Mouse (Mus musculus) heart, embryonic 10.5 days (tissue): ENCODE measurements around the gene Nudt8. TPM values are rescaled to one million over a fixed set of nuclear protein-coding genes. Genes with fewer than 3 reads are reported as not detected.
"Not testable (repeated sequence)": the region's sequence is repeated elsewhere in the genome, so short reads cannot be mapped to it uniquely, and the experiment has no call there.

Experiments used
- DNase-seq: peaks from one replicate; pipeline ENCODE4 v3.0.0-alpha.2; 2017; ENCODE audit warnings: low spot score
- H3K27ac ChIP-seq: fragments of 300-500 bp; sonication (generic); 2 replicates; pipeline ENCODE4 v1.5.1; 2016; ENCODE audit warnings: mild to moderate bottlenecking
- H3K27me3 ChIP-seq: fragments of 300-500 bp; sonication (generic); 2 replicates; pipeline ENCODE4 v1.6.1; 2016; ENCODE audit warnings: mild to moderate bottlenecking; ENCODE audit not compliant: poor library complexity, insufficient read depth, severe bottlenecking
- H3K36me3 ChIP-seq: fragments of 300-500 bp; sonication (generic); 2 replicates; pipeline ENCODE4 v1.6.1; 2016; ENCODE audit warnings: mild to moderate bottlenecking, moderate library complexity
- H3K4me1 ChIP-seq: fragments of 300-500 bp; sonication (generic); 2 replicates; pipeline ENCODE4 v1.6.1; 2016; ENCODE audit warnings: mild to moderate bottlenecking
- H3K4me3 ChIP-seq: fragments of 300-500 bp; sonication (generic); 2 replicates; pipeline ENCODE4 v1.5.1; 2016; ENCODE audit warnings: mild to moderate bottlenecking, moderate library complexity
- H3K9me3 ChIP-seq: fragments of 300-500 bp; sonication (generic); 2 replicates; pipeline ENCODE4 v1.6.1; 2016; ENCODE audit warnings: mild to moderate bottlenecking, moderate library complexity
- WGBS: fragments of 180-500 bp; shearing (Covaris S2); methylation state at CpG from one replicate; pipeline ENCODE4 v1.1.7; 2016; 5-methylcytosine and 5-hydroxymethylcytosine counted together
- polyA plus RNA-seq: library from polyadenylated mRNA; unstranded; fragments of >200 nt; fragmentation: Nextera tagmentation; extraction: Ambion mirVana; gene quantifications from 2 replicates; pipeline ENCODE4 v1.2.1, GENCODE M21; 2016

Nudt8 gene
- polyA plus RNA-seq, 1 experiment from 2014 or later = 40.2 TPM

DNA sequence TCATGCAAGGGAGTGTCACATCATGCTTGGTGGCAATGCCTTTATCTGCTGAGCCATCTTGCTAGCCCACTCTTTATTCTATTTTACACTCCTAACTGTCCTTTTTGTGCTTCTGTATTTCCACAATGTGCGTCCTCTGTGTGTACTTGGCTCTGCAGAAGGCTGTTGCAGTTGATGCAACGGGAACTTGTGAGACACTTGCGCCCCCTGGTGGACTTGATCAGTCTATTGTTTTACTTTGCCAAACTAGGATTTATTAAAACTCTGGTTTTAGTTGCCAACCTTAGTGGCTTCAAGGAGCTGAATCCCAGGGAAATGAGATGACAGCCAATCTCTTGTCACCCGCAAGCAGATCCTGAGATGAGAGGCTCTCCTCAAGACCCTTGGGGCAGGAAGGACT lies 47.5 kb downstream of the Nudt8 start:
- WGBS = 21% methylated on average over 4 of the region's 4 CpGs
- no peak overlapping the region for H3K27ac ChIP-seq
- H3K36me3 ChIP-seq = no peaks in the 10 kb centered on the region
- H3K4me1 ChIP-seq = 0 out of 2 replicates have a peak, but pooled peaks cover 7% of the 10 kb centered on the region
- no peaks in the 10 kb centered on the region for H3K27me3 ChIP-seq
- H3K9me3 ChIP-seq = no peaks in the 10 kb centered on the region
- no peak overlapping the region for H3K4me3 ChIP-seq
- no peak for DNase-seq

DNA sequence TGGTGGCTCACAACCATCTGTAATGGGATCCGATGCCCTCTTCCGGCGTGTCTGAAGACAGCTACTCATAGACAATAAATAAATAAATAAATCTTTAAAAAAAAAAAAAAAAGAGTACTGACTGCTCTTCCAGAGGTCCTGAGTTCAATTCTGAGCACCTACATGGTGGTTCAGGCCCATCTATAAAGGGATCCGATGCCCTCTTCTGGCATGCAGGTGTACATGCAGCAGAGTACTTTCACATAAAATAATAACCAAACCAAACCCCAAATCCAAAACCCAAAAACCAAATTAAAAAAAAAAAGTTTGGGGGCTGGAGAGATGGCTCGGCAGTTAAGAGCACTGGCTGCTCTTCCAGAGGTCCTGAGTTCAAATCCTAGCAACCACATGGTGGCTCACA lies 48.7 kb downstream of the Nudt8 start:
- DNase-seq, H3K9me3 ChIP-seq, H3K27ac ChIP-seq, H3K36me3 ChIP-seq, H3K27me3 ChIP-seq, H3K4me1 ChIP-seq, H3K4me3 ChIP-seq: not testable (repeated sequence)
- 69% methylated on average over 5 of the region's 5 CpGs for WGBS

- WGBS = 89% methylated on average over 5 of the region's 5 CpGs
- no peak for DNase-seq
- H3K4me3 ChIP-seq = no peak overlapping the region
- no peaks in the 10 kb centered on the region for H3K36me3 ChIP-seq
- 0 out of 2 replicates have a peak, but pooled peaks cover 5% of the 10 kb centered on the region for H3K27me3 ChIP-seq
- no peak overlapping the region for H3K27ac ChIP-seq
- peaks cover 8% of the 10 kb centered on the region for H3K4me1 ChIP-seq
- H3K9me3 ChIP-seq = no peaks in the 10 kb centered on the region
These were observed 50.6 kb downstream of the Nudt8 start for GRCm38 (mm10) chr19:4051016-4051415.

Other genes starting within 250 kb of the Nudt8 start
- 21.6 and 24.1 TPM in 2 replicates for gene Kmt5b, start 233.2 kb upstream of the Nudt8 start, polyA plus RNA-seq
- gene Chka, start 148.8 kb upstream of the Nudt8 start, polyA plus RNA-seq = 29.8 and 40.3 TPM in 2 replicates
- 22.5 and 32.2 TPM in 2 replicates for gene Tcirg1, start 93.4 kb upstream of the Nudt8 start, polyA plus RNA-seq
- 323 and 356 TPM in 2 replicates for gene Ndufs8, start 87.8 kb upstream of the Nudt8 start, polyA plus RNA-seq
- gene Aldh3b1, start 70.8 kb upstream of the Nudt8 start, polyA plus RNA-seq = 2.1 and 3.0 TPM in 2 replicates
- gene Unc93b1, start 65.4 kb upstream of the Nudt8 start, polyA plus RNA-seq = 4.4 and 5.0 TPM in 2 replicates
- not detected in 2 replicates for gene Aldh3b3, start 41.9 kb upstream of the Nudt8 start, polyA plus RNA-seq
- 0.51 and 1.8 TPM in 2 replicates for gene Aldh3b2, start 28.3 kb upstream of the Nudt8 start, polyA plus RNA-seq
- 9.5 and 10.3 TPM in 2 replicates for gene Acy3, start 14.0 kb upstream of the Nudt8 start, polyA plus RNA-seq
- 0.45 TPM in 1 of 2 replicates, not detected in the other for gene Tbx10, start 7.8 kb upstream of the Nudt8 start, polyA plus RNA-seq
- 4.1 and 5.2 TPM in 2 replicates for gene Gm49405, start within 50 bp of the Nudt8 start, polyA plus RNA-seq
- 32.4 and 75.0 TPM in 2 replicates for gene Doc2g, start 2.7 kb downstream of the Nudt8 start, polyA plus RNA-seq
- 298 and 420 TPM in 2 replicates for gene Ndufv1, start 12.2 kb downstream of the Nudt8 start, polyA plus RNA-seq
- 402 and 470 TPM in 2 replicates for gene Gstp1, start 37.4 kb downstream of the Nudt8 start, polyA plus RNA-seq
- gene Gstp2, start 45.4 kb downstream of the Nudt8 start, polyA plus RNA-seq = 2.9 TPM in 2 replicates
- gene Gstp3, start 59.0 kb downstream of the Nudt8 start, polyA plus RNA-seq = 0.37 TPM in 1 of 2 replicates, not detected in the other
- not detected in 2 replicates for gene Cabp2, start 81.0 kb downstream of the Nudt8 start, polyA plus RNA-seq
- 67.9 and 86.0 TPM in 2 replicates for gene Cdk2ap2, start 96.6 kb downstream of the Nudt8 start, polyA plus RNA-seq
- gene Pitpnm1, start 99.4 kb downstream of the Nudt8 start, polyA plus RNA-seq = 14.3 and 21.2 TPM in 2 replicates
- gene Aip, start 125.3 kb downstream of the Nudt8 start, polyA plus RNA-seq = 89.7 and 93.8 TPM in 2 replicates
- not detected in 2 replicates for gene Gpr152, start 139.2 kb downstream of the Nudt8 start, polyA plus RNA-seq
- gene Cabp4, start 143.5 kb downstream of the Nudt8 start, polyA plus RNA-seq = not detected in 2 replicates
- gene Coro1b, start 148.0 kb downstream of the Nudt8 start, polyA plus RNA-seq = 135 and 146 TPM in 2 replicates
- gene Ptprcap, start 153.0 kb downstream of the Nudt8 start, polyA plus RNA-seq = 1.8 and 4.4 TPM in 2 replicates
- 53.4 and 57.0 TPM in 2 replicates for gene Rps6kb2, start 162.8 kb downstream of the Nudt8 start, polyA plus RNA-seq
- gene Carns1, start 174.9 kb downstream of the Nudt8 start, polyA plus RNA-seq = 2.3 and 2.8 TPM in 2 replicates
- gene Tbc1d10c, start 190.7 kb downstream of the Nudt8 start, polyA plus RNA-seq = 0.94 and 1.5 TPM in 2 replicates
- 876 and 946 TPM in 2 replicates for gene Ppp1ca, start 191.5 kb downstream of the Nudt8 start, polyA plus RNA-seq
- 33.0 and 40.0 TPM in 2 replicates for gene Rad9a, start 201.1 kb downstream of the Nudt8 start, polyA plus RNA-seq
- gene Clcf1, start 213.7 kb downstream of the Nudt8 start, polyA plus RNA-seq = 2.1 and 3.4 TPM in 2 replicates
- gene AC109138.7, start 213.8 kb downstream of the Nudt8 start, polyA plus RNA-seq = not detected in 2 replicates
- gene Pold4, start 231.3 kb downstream of the Nudt8 start, polyA plus RNA-seq = 15.5 and 18.7 TPM in 2 replicates